Comparison of ENCODE assay signal across 8 mouse cellular contexts in the genomic region with DNA sequence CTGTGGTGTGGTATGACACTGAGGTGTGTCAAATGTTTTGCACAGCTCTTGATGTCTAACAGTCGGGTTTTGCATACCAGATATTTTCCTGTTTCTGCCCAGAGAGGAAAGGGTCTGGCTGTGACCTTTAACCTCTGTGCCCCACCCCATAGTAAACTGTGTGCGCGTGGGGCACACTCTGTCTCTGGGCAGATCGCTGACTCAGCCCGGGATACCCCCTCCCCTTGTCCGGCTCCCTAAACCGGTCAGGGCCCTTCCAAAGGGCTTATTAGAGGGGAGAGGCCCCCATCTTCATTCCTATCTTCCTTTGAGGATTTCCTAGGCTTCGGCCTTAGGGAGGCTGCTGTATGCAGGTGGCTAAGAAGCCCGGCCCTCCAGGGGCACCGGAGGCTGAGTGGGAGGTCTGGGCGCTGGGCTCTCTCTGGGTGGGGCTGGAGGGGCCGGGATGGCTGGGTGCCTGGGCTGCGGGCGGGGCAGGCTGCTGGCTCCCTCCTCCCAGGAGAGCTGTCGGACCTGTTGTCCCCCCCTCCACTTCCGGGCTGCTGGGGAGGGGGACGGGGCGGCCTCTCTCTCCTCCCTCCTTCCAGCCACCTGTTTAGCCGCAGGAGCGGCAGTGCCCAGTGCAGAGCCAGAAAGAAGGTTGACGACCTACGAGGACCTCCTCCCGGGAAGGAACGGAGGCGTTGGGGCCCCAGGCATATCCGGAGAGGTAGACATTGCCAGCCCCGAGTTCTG. TPM values are rescaled to one million over a fixed set of nuclear protein-coding genes. Genes with fewer than 3 reads are reported as not detected.
A peak's percentile ranks its signal among the peaks of the same experiment; 100 is the strongest.
DNase-seq lines count a peak whose midpoint lies in the region; ATAC-seq and TF ChIP-seq lines count a peak whose summit lies in the region.

A gene (plus strand): TSS at position 620 of the 735 bp plus-strand sequence.

- TF ChIP-seq CTCF in stomach, postnatal 0 days (IDR thresholded peaks at IDR 0.05; ENCODE audit: low read depth), result no peak

- no peak within 1 kb of the TSS; the same call in 1 of the 2 replicates for H3K27ac ChIP-seq in heart, embryonic 15.5 days
- no peak within 1 kb of the TSS for H3K27ac ChIP-seq in limb, embryonic 10.5 days
- peak within 1 kb of the TSS; percentile 87 for H3K27ac ChIP-seq in stomach, postnatal 0 days (replicated peaks)

- peak within 1 kb of the TSS; percentile 55 for H3K4me3 ChIP-seq in heart, embryonic 15.5 days
- peak within 1 kb of the TSS; percentile 51 for H3K4me3 ChIP-seq in limb, embryonic 10.5 days
- peak within 1 kb of the TSS; percentile 67 for H3K4me3 ChIP-seq in stomach, postnatal 0 days (ENCODE audit: low read depth, low read length)

- no peak for TF ChIP-seq EP300 in stomach, postnatal 0 days (optimal IDR thresholded peaks at IDR 0.05)

- H3K4me1 ChIP-seq in heart, embryonic 15.5 days (replicated peaks), result peaks cover 23% of the 10 kb centered on the region
- peaks cover 25% of the 10 kb centered on the region for H3K4me1 ChIP-seq in limb, embryonic 10.5 days
- H3K4me1 ChIP-seq in stomach, postnatal 0 days (replicated peaks; ENCODE audit: control insufficient read depth, insufficient read depth), result peaks cover 9% of the 10 kb centered on the region

- WGBS in heart, embryonic 15.5 days, result 5% methylated on average over 24 of the region's 27 CpGs
- WGBS in limb, embryonic 10.5 days, result 2% methylated on average over 27 of the region's 27 CpGs
- 4% methylated on average over 26 of the region's 27 CpGs for WGBS in stomach, postnatal 0 days

- H3K9me3 ChIP-seq in heart, embryonic 15.5 days (replicated peaks), result no peaks in the 10 kb centered on the region
- no peaks in the 10 kb centered on the region for H3K9me3 ChIP-seq in limb, embryonic 10.5 days (replicated peaks)
- no peaks in the 10 kb centered on the region for H3K9me3 ChIP-seq in stomach, postnatal 0 days (ENCODE audit: control insufficient read depth, low read length)

- H3K9ac ChIP-seq in heart, embryonic 15.5 days, result peak within 1 kb of the TSS; percentile 25
- peak within 1 kb of the TSS; percentile 68 for H3K9ac ChIP-seq in stomach, postnatal 0 days (ENCODE audit: low read length)

- H3K36me3 ChIP-seq in heart, embryonic 15.5 days, result no peaks in the 10 kb centered on the region
- peaks cover 12% of the 10 kb centered on the region; the same call in 1 of the 2 replicates for H3K36me3 ChIP-seq in limb, embryonic 10.5 days
- H3K36me3 ChIP-seq in stomach, postnatal 0 days (ENCODE audit: control insufficient read depth, insufficient read depth, low read length), result no peaks in the 10 kb centered on the region; the same call in 1 of the 2 replicates

- peak within 1 kb of the TSS; percentile 75 for H3K4me2 ChIP-seq in heart, embryonic 15.5 days
- peak within 1 kb of the TSS; percentile 79 for H3K4me2 ChIP-seq in stomach, postnatal 0 days (replicated peaks; ENCODE audit: low read depth)

- H3K27me3 ChIP-seq in heart, embryonic 15.5 days, result peaks cover 56% of the 10 kb centered on the region
- peaks cover 67% of the 10 kb centered on the region for H3K27me3 ChIP-seq in limb, embryonic 10.5 days (ENCODE audit: low read depth, poor library complexity, severe bottlenecking)
- no peaks in the 10 kb centered on the region for H3K27me3 ChIP-seq in stomach, postnatal 0 days (ENCODE audit: control insufficient read depth, insufficient read depth, low read length)

- ATAC-seq in heart, embryonic 15.5 days (replicated peaks; ENCODE audit: insufficient number of reproducible peaks, insufficient read depth, low FRiP score, low read depth), result peak; percentile 16; the same call in 1 of the 2 replicates
- ATAC-seq in megakaryocyte-erythroid progenitor cell, adult 5-6 weeks (replicated peaks; ENCODE audit: low FRiP score, low TSS enrichment, poor library complexity, severe bottlenecking), result peak; percentile 42
- peak; percentile 73 for ATAC-seq in stomach, postnatal 0 days (ENCODE audit: low FRiP score, low TSS enrichment)

- DNase-seq in urinary bladder, adult 18-20 months (ENCODE audit: low spot score in 2 of 2), result peak; percentile 65 to 69
- DNase-seq in urinary bladder, postnatal 10 days (ENCODE audit: low spot score), result no peak
- DNase-seq in limb, embryonic 10.5 days (ENCODE audit: low spot score), result peak; percentile 48
- peak; percentile 73 for DNase-seq in stomach, postnatal 0 days (ENCODE audit: low spot score)
- no peak for DNase-seq in gastrocnemius, adult 8-10 months (ENCODE audit: low spot score in 2 of 2)
- no peak for DNase-seq in gastrocnemius, postnatal 10 days

RNA-seq across cellular contexts. Expression of the gene that starts here (rescaled TPM):
- polyA plus RNA-seq in heart, embryonic 15.5 days (2015; fragmentation: Nextera tagmentation; extraction: Ambion mirVana), result 0.06 and 0.18 TPM in 2 replicates
- polyA plus RNA-seq in limb, embryonic 10.5 days (2016; fragmentation: Nextera tagmentation; extraction: Ambion mirVana), result 0.09 and 0.14 TPM in 2 replicates
- 2.6 and 2.8 TPM in 2 replicates for total RNA-seq in megakaryocyte-erythroid progenitor cell, adult 5-6 weeks (2014; fragmentation: Nextera tagmentation)
- 6.8 and 9.7 TPM in 2 replicates for total RNA-seq in megakaryocyte-erythroid progenitor cell, adult 5-6 weeks (2017)
- polyA plus RNA-seq in stomach, postnatal 0 days (2015; fragmentation: Nextera tagmentation; extraction: Ambion mirVana), result 1.2 TPM in 2 replicates
- total RNA-seq in gastrocnemius, adult 8-10 months (2022), result under 1 TPM; 0.27 to 0.75 (median 0.61) TPM
- total RNA-seq in gastrocnemius, postnatal 10 days (2021), result under 1 TPM; 0.77 to 0.80 TPM

Comparison
In these comparisons a context has a peak if more than half of its experiments do, and no peak if none do; other contexts are left out.
1. DNase-seq: peak in urinary bladder, adult 18-20 months (2 of 2) and stomach, postnatal 0 days (single experiment); none in urinary bladder, postnatal 10 days (single experiment), gastrocnemius, adult 8-10 months (0 of 2) and gastrocnemius, postnatal 10 days (single experiment).
2. Peak in ATAC-seq, H3K4me3 ChIP-seq, H3K9ac ChIP-seq and H3K4me2 ChIP-seq in heart, embryonic 15.5 days; RNA of the gene not detected or under 1 TPM.
3. Peak in DNase-seq and H3K4me3 ChIP-seq in limb, embryonic 10.5 days; RNA of the gene not detected or under 1 TPM.
4. ATAC-seq: peak in every context shown above with its lines; median percentile 73 in stomach, postnatal 0 days; 42 in megakaryocyte-erythroid progenitor cell, adult 5-6 weeks; 16 in heart, embryonic 15.5 days.
5. Peak in every context shown above with its lines, with median percentiles within 50 percentile points of each other: H3K4me3 ChIP-seq.